Mouse (Mus musculus): ENCODE data around the gene C1qtnf5.

C1qtnf5 gene

DNA sequence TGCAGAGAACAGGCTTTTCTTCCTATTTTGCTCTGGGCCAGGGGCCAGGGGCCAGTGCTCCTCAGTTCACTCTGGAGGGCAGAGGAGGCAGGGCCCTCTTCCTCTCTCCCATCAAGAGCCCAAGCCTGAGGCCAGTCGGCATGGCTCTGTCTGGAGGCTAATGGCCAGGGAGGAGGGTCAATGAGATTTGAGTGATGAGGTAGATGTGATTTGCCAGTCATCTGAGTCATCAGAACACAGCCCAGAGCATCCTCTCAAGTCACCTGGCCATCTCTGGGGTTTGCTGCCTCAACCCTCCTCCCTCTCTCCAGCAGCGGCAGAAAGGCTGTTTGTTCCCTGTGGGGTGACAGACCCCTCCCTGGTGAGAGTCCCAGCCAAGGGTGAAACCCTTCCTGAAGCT, 26.2 kb downstream of the C1qtnf5 start:
- DNase-seq, result no peak

DNA sequence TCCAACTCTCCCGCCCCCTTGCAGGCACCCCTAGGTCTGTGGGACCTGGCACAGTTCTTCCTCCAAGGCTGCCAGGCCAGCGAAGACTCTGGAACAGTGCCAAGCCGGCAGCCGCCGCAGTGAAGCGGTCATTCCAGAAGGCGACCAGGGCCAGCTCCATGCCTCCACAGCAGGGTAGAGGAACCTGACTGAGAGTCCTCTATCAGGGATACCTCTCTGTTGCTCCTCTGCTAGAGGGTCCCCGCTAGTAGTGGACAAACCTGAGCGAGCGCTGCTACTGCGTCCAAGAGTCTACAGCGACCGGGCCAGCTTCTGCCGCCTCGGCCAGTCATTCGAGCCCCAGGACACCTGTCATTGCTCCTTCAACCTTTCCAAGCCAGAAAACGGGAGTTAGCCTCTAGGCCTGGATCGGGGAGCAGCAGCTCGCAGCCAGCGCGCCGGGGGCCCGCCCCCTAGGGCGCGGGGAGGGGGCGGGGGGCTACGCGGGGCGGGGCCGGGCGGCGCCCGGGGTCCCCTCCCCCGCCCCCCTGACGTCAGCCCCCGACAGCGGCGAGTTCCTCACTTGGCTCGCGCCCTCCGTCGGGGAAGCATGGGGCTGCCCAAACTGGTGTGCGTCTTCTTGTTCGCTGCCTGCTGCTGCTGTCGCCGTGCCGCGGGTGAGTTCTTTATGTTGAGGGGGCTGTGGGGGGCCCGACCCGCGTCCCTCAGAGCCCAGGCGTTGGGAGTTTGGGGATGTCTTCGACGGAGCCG, 27.2 kb downstream of the C1qtnf5 start, which contains the start of gene Mcam:
Mcam (plus strand) TSS at position 369 of the 750 bp plus-strand sequence.
- DNase-seq, result peak; percentile 81

- peak; percentile 68 for DNase-seq
Measured at GRCm38 (mm10) chr9:44134851-44135730, 28.0 kb downstream of the C1qtnf5 start.

- DNase-seq, result peak; percentile 59
Measured at GRCm38 (mm10) chr9:44135731-44136411, 28.8 kb downstream of the C1qtnf5 start.

- DNase-seq, result no peak
Measured at GRCm38 (mm10) chr9:44137846-44138245, 30.8 kb downstream of the C1qtnf5 start.

DNA sequence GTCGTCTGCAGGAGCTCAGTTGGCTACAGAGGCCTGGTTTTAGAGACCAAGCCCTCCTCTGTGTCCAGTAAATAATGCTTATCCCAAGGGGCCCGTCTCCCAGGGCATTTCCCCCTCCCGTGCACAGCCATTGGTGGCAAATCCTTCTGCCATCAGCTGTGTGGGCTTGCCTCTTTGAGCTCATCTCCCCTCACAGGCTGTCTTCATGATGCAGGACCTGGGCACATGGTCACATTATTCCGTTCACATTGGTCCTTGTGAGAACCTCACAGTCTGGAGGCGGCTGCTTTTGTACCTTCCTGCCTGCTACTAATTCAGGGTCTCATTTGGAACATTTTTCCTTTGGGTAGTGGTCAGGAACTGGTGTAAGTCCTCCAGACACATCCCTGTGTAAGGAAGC, 34.9 kb downstream of the C1qtnf5 start:
- no peak for DNase-seq

GRCm38 (mm10) chr9:44143421-44143820, 36.4 kb downstream of the C1qtnf5 start:
- DNase-seq, result no peak

- peak; percentile 56 for DNase-seq
Measured at GRCm38 (mm10) chr9:44144023-44144717, 37.1 kb downstream of the C1qtnf5 start.

DNA sequence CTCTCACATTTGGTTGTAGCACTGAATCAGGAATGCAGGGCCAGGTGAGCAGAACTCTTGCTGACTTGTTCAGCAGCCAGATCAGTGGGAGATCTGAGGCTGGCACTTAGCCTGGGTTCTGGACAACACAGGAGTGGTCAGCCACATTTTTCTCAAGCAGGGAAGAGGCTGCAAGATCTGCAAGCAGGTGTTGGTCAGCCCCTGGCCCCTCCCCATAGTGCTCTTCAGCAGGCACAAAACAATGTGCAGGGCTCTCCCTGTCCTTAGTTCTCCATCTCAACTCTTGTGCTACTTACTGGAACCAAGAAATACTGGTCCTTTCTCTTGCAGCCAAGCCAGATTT, 37.6 kb downstream of the C1qtnf5 start:
- no peak for DNase-seq

DNA sequence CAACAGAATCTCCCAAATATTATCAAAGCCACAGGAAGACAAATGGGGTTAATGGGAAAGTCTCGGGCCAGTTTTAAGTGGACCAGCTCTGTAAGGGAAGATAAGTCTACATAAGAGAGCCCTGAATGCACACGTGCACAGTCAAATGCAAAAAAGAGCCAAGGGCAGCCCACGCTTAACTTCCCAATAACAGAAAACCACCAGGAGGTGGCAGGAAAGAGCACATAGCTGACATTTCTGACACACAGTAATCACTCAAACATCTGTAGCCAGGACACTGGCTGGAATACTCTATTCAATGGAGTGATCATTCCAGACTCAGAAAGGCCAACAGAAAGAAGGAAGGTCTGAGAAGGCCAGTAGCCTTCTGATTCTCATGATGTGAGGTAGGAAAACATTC, 40.2 kb downstream of the C1qtnf5 start:
- DNase-seq, result peak; percentile 41
